Mouse (Mus musculus) layer of hippocampus, adult 2 months (tissue): Measurements from ENCODE around the gene Fam166b. TPM values are rescaled to one million over a fixed set of nuclear protein-coding genes. Genes with fewer than 3 reads are reported as not detected.

ENCODE experiments used
- DNase-seq, 2 experiments: peaks; one replicate each; pipeline ENCODE4 v3.0.0; 2022; ENCODE audit warnings: low spot score in 2 of 2
- H3K27ac ChIP-seq: fragments of 200-600 bp; 2 replicates; pipeline ENCODE4 v1.8.1; 2022
- H3K4me3 ChIP-seq: fragments of 200-600 bp; 2 replicates; pipeline ENCODE4 v1.8.1; 2022; ENCODE audit warnings: mild to moderate bottlenecking
- CTCF ChIP-seq: fragments of 200-600 bp; conservative IDR thresholded peaks from 2 replicates; pipeline ENCODE4 v1.8.1; 2022; ENCODE audit warnings: antibody characterized with exemption, mild to moderate bottlenecking, moderate library complexity
- total RNA-seq, 2 experiments: library from RNA; stranded (reverse); gene quantifications; 2 replicates each; pipeline ENCODE4 v1.2.3; 2021

Gene Fam166b
- total RNA-seq, 2 experiments from 2014 or later: 0.98 to 1.9 TPM

GRCm38 (mm10) chr4:43448554-43448953 lies 19.6 kb upstream of the Fam166b start:
- no peak overlapping the region for H3K27ac ChIP-seq
- no peak overlapping the region for H3K4me3 ChIP-seq
- no peak for DNase-seq
- no peak for TF ChIP-seq CTCF

- no peak for DNase-seq
- H3K4me3 ChIP-seq: no peak overlapping the region
- no peak overlapping the region for H3K27ac ChIP-seq
- no peak for TF ChIP-seq CTCF
These were observed 18.3 kb upstream of the Fam166b start for GRCm38 (mm10) chr4:43447251-43447650.

- no peak for TF ChIP-seq CTCF
- Histone ChIP-seq H3K4me3 (peak overlapping the region; percentile 81), H3K27ac (peak overlapping the region; percentile 77)
- DNase-seq: no peak
These were observed 14.6 kb upstream of the Fam166b start for GRCm38 (mm10) chr4:43443511-43443910.

GRCm38 (mm10) chr4:43442456-43443361 lies 13.8 kb upstream of the Fam166b start:
- no peak for TF ChIP-seq CTCF
- DNase-seq: peak; percentile 48 to 68
- H3K4me3 ChIP-seq: peak overlapping the region; percentile 81
- peak overlapping the region; percentile 91 for H3K27ac ChIP-seq

GRCm38 (mm10) chr4:43442044-43442443 lies 13.1 kb upstream of the Fam166b start:
- peak overlapping the region; percentile 81 for H3K4me3 ChIP-seq
- DNase-seq: peak; percentile 99 to 100
- peak; percentile 90 for TF ChIP-seq CTCF
- H3K27ac ChIP-seq: peak overlapping the region; percentile 91

- H3K27ac ChIP-seq: peak within 1 kb of the TSS; percentile 91
- TF ChIP-seq CTCF: no peak
- no peak for DNase-seq
These were observed 12.7 kb upstream of the Fam166b start, which contains the start of gene Tesk1 for GRCm38 (mm10) chr4:43441639-43442038. TSS of gene Tesk1 (plus strand) at chr4:43441939.

GRCm38 (mm10) chr4:43432832-43433231 lies 3.9 kb upstream of the Fam166b start:
- no peak for DNase-seq
- no peak for TF ChIP-seq CTCF
- Histone ChIP-seq H3K27ac (no peak overlapping the region), H3K4me3 (no peak overlapping the region)

More at GRCm38 (mm10) chr4:43441639-43442038, 12.7 kb upstream of the Fam166b start, which contains the start of gene Tesk1:
- H3K4me3 ChIP-seq: peak within 1 kb of the TSS; percentile 81

GRCm38 (mm10) chr4:43431690-43432089 lies 2.8 kb upstream of the Fam166b start:
- peak; percentile 83 to 86 for DNase-seq
- Histone ChIP-seq H3K27ac (no peak overlapping the region), H3K4me3 (no peak overlapping the region)
- peak; percentile 90 for TF ChIP-seq CTCF

- H3K4me3 ChIP-seq: no peak overlapping the region
- peak in 1 of 2 experiments; percentile 8 for DNase-seq
- no peak overlapping the region for H3K27ac ChIP-seq
- no peak for TF ChIP-seq CTCF
These were observed 613 bp downstream of the Fam166b start for GRCm38 (mm10) chr4:43428180-43428861.

- H3K27ac ChIP-seq: no peak overlapping the region
- H3K4me3 ChIP-seq: no peak overlapping the region
- no peak for TF ChIP-seq CTCF
- DNase-seq: peak in 1 of 2 experiments; percentile 7
These were observed 1.3 kb downstream of the Fam166b start for GRCm38 (mm10) chr4:43427501-43428179.

- TF ChIP-seq CTCF: no peak
- H3K27ac ChIP-seq: no peak overlapping the region
- DNase-seq: peak in 1 of 2 experiments; percentile 8
- no peak overlapping the region for H3K4me3 ChIP-seq
These were observed 2.4 kb downstream of the Fam166b start for GRCm38 (mm10) chr4:43426487-43426886.

GRCm38 (mm10) chr4:43425648-43426380 lies 3.1 kb downstream of the Fam166b start:
- no peak for TF ChIP-seq CTCF
- DNase-seq: no peak
- H3K4me3 ChIP-seq: no peak overlapping the region
- H3K27ac ChIP-seq: no peak overlapping the region
